ENCODE assay signal across 8 mouse cellular contexts in the genomic region with DNA sequence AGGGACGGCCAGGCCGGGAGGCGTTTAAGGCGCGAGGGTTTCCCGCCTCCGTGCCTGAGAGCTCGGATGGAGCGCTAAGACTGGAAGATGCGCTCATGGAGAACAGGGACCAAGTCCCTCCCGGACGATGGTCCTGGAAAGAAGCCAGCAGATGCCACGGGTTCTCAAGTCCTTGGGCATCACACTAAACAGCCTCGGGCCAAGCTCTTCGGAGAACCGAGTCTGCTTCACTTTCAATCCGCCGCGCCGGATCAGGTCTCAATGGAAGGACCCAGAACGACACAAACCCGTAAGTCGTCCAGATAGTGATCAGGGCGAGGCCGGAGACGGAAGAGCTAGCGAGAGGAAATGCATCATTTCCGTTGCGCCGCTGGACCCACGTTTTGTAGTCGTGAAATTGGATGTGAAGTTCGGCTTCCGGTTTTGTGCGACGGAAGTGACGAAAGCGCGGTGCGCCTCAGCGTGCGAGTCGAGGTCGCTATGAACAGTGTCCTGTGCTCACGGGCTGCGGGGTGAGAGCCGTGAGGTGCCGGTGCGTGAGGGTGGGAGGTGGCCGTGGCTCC. TPM values are rescaled to one million over a fixed set of nuclear protein-coding genes. Genes with fewer than 3 reads are reported as not detected.
DNase-seq lines count a peak whose midpoint lies in the region; ATAC-seq and TF ChIP-seq lines count a peak whose summit lies in the region.

A gene (plus strand): TSS at position 426 of the 563 bp plus-strand sequence.

- peak within 1 kb of the TSS; percentile 88 for H3K9ac ChIP-seq in embryonic facial prominence, embryonic 14.5 days (ENCODE audit: low read depth, low read length)
- H3K9ac ChIP-seq in heart, adult 2 months (ENCODE audit: low read depth, low read length) = peak within 1 kb of the TSS; percentile 81
- H3K9ac ChIP-seq in limb, embryonic 13.5 days = peak within 1 kb of the TSS; percentile 88
- peak within 1 kb of the TSS; percentile 87 for H3K9ac ChIP-seq in midbrain, embryonic 16.5 days (ENCODE audit: low read depth, low read length)

- 0 out of 2 replicates have a peak, but pooled peaks cover 2% of the 10 kb centered on the region for H3K79me2 ChIP-seq in heart, adult 2 months (replicated peaks; ENCODE audit: control insufficient read depth, insufficient read depth, low read length)

- H3K36me3 ChIP-seq in embryonic facial prominence, embryonic 14.5 days (ENCODE audit: control insufficient read depth, insufficient read depth, low read length) = peaks cover 6% of the 10 kb centered on the region; the same call in 1 of the 2 replicates
- no peaks in the 10 kb centered on the region for H3K36me3 ChIP-seq in heart, adult 2 months (ENCODE audit: control insufficient read depth, insufficient read depth, low read length)
- H3K36me3 ChIP-seq in limb, embryonic 13.5 days = peaks cover 7% of the 10 kb centered on the region; the same call in 1 of the 2 replicates
- no peaks in the 10 kb centered on the region for H3K36me3 ChIP-seq in midbrain, embryonic 16.5 days (ENCODE audit: control insufficient read depth, insufficient read depth, low read length)

- TF ChIP-seq EP300 in heart, adult 2 months (IDR thresholded peaks at IDR 0.05; ENCODE audit: insufficient read depth, low read depth, low read length) = peak; percentile 100

- TF ChIP-seq POLR2A in heart, adult 2 months (IDR thresholded peaks at IDR 0.05; ENCODE audit: insufficient read depth, low read depth, low read length) = peak; percentile 98

- peaks cover 7% of the 10 kb centered on the region for H3K4me1 ChIP-seq in embryonic facial prominence, embryonic 14.5 days (ENCODE audit: control insufficient read depth, insufficient read depth, low read length)
- peaks cover 5% of the 10 kb centered on the region for H3K4me1 ChIP-seq in heart, adult 2 months (ENCODE audit: control insufficient read depth, insufficient read depth, low read length)
- H3K4me1 ChIP-seq in limb, embryonic 13.5 days = peaks cover 28% of the 10 kb centered on the region
- H3K4me1 ChIP-seq in midbrain, embryonic 16.5 days (ENCODE audit: control insufficient read depth, insufficient read depth, low read length) = peaks cover 29% of the 10 kb centered on the region

- no peak for TF ChIP-seq CTCF in heart, adult 2 months (IDR thresholded peaks at IDR 0.05)

- H3K4me2 ChIP-seq in embryonic facial prominence, embryonic 14.5 days (ENCODE audit: low read depth, low read length) = peak within 1 kb of the TSS; percentile 100
- peak within 1 kb of the TSS; percentile 100 for H3K4me2 ChIP-seq in limb, embryonic 13.5 days (replicated peaks)
- peak within 1 kb of the TSS; percentile 98 for H3K4me2 ChIP-seq in midbrain, embryonic 16.5 days (ENCODE audit: low read length)

- under 1% methylated on average over 50 of the region's 50 CpGs for WGBS in embryonic facial prominence, embryonic 14.5 days
- WGBS in heart, adult 2 months = under 1% methylated on average over 50 of the region's 50 CpGs
- under 1% methylated on average over 50 of the region's 50 CpGs for WGBS in limb, embryonic 13.5 days
- WGBS in midbrain, embryonic 16.5 days = 0% methylated on average over 50 of the region's 50 CpGs

- ATAC-seq in embryonic facial prominence, embryonic 14.5 days (ENCODE audit: low read depth) = peak; percentile 90
- ATAC-seq in limb, embryonic 13.5 days (ENCODE audit: low FRiP score, low read depth) = peak; percentile 84
- peak; percentile 87 for ATAC-seq in midbrain, embryonic 16.5 days

- peak within 1 kb of the TSS; percentile 96 for H3K27ac ChIP-seq in embryonic facial prominence, embryonic 14.5 days (replicated peaks; ENCODE audit: low read depth, low read length)
- peak within 1 kb of the TSS; percentile 98 for H3K27ac ChIP-seq in heart, adult 2 months
- peak within 1 kb of the TSS; percentile 93 for H3K27ac ChIP-seq in limb, embryonic 13.5 days
- H3K27ac ChIP-seq in midbrain, embryonic 16.5 days (ENCODE audit: low read length) = peak within 1 kb of the TSS; percentile 96

- intact Hi-C loops in heart, adult 2 months (cut with DNase I) = loop anchor here (1.0 to 5.0 kb wide), 3 partner anchors 51 to 167 kb away; a partner anchor contains a TSS

- H3K27me3 ChIP-seq in embryonic facial prominence, embryonic 14.5 days (replicated peaks; ENCODE audit: control insufficient read depth, insufficient read depth, low read length) = no peaks in the 10 kb centered on the region
- no peaks in the 10 kb centered on the region for H3K27me3 ChIP-seq in heart, adult 2 months (ENCODE audit: control insufficient read depth, insufficient read depth, low read length)
- H3K27me3 ChIP-seq in limb, embryonic 13.5 days = peaks cover 7% of the 10 kb centered on the region; the same call in 1 of the 2 replicates
- peaks cover 2% of the 10 kb centered on the region; the same call in 1 of the 2 replicates for H3K27me3 ChIP-seq in midbrain, embryonic 16.5 days (ENCODE audit: control insufficient read depth, insufficient read depth, low read depth, low read length)

- H3K9me3 ChIP-seq in embryonic facial prominence, embryonic 14.5 days (ENCODE audit: control insufficient read depth, low read length) = no peaks in the 10 kb centered on the region
- no peaks in the 10 kb centered on the region for H3K9me3 ChIP-seq in limb, embryonic 13.5 days
- no peaks in the 10 kb centered on the region for H3K9me3 ChIP-seq in midbrain, embryonic 16.5 days (replicated peaks; ENCODE audit: control insufficient read depth, low read length, poor library complexity, severe bottlenecking)

- H3K4me3 ChIP-seq in embryonic facial prominence, embryonic 14.5 days (ENCODE audit: low read depth, low read length) = peak within 1 kb of the TSS; percentile 97
- H3K4me3 ChIP-seq in heart, adult 2 months = peak within 1 kb of the TSS; percentile 94
- H3K4me3 ChIP-seq in limb, embryonic 13.5 days = peak within 1 kb of the TSS; percentile 98
- peak within 1 kb of the TSS; percentile 89 for H3K4me3 ChIP-seq in midbrain, embryonic 16.5 days (ENCODE audit: low read depth, low read length)

- peak; percentile 99 for DNase-seq in 3T3-L1 (ENCODE audit: low read depth, low spot score)
- peak; percentile 95 for DNase-seq in adrenal gland, postnatal 4 days (ENCODE audit: low spot score in 2 of 2)
- DNase-seq in embryonic facial prominence, embryonic 14.5 days (ENCODE audit: low spot score) = peak; percentile 99
- DNase-seq in heart, adult 2 months = peak; percentile 97 to 98
- peak; percentile 96 to 98 for DNase-seq in kidney, adult 8-10 months
- peak; percentile 89 to 98 for DNase-seq in spleen, postnatal 10 days (ENCODE audit: low spot score in 2 of 2)

RNA-seq across cellular contexts. Expression of the gene that starts here (rescaled TPM):
- total RNA-seq in adrenal gland, postnatal 4 days (2021) = 10 to 100 TPM; 17.7 to 18.3 TPM
- polyA plus RNA-seq in embryonic facial prominence, embryonic 14.5 days (2014; fragmentation: Nextera tagmentation; extraction: Ambion mirVana) = 28.1 and 29.2 TPM in 2 replicates
- 10 to 100 TPM; 20.8 to 22.2 TPM for total RNA-seq in heart, adult 2 months (2021)
- polyA plus RNA-seq in heart, adult 2 months (2012; rRNA removed) = 12.1 and 18.6 TPM in 2 replicates
- 34.2 and 34.5 TPM in 2 replicates for polyA plus RNA-seq in limb, embryonic 13.5 days (2015; fragmentation: Nextera tagmentation; extraction: Ambion mirVana)
- polyA plus RNA-seq in midbrain, embryonic 16.5 days (2015; fragmentation: Nextera tagmentation; extraction: Ambion mirVana) = 33.7 and 33.8 TPM in 2 replicates

Comparison
In these comparisons a context has a peak if more than half of its experiments do, and no peak if none do; other contexts are left out.
1. Peak in every context shown above with its lines: DNase-seq, ATAC-seq, H3K4me3 ChIP-seq and H3K27ac ChIP-seq.